Mouse (Mus musculus): ENCODE measurements around the gene Calm3.
A peak's percentile ranks its signal among the peaks of the same experiment; 100 is the strongest.
"Not testable (repeated sequence)": the region's sequence is repeated elsewhere in the genome, so short reads cannot be mapped to it uniquely, and the experiment has no call there.

The Calm3 gene

DNA sequence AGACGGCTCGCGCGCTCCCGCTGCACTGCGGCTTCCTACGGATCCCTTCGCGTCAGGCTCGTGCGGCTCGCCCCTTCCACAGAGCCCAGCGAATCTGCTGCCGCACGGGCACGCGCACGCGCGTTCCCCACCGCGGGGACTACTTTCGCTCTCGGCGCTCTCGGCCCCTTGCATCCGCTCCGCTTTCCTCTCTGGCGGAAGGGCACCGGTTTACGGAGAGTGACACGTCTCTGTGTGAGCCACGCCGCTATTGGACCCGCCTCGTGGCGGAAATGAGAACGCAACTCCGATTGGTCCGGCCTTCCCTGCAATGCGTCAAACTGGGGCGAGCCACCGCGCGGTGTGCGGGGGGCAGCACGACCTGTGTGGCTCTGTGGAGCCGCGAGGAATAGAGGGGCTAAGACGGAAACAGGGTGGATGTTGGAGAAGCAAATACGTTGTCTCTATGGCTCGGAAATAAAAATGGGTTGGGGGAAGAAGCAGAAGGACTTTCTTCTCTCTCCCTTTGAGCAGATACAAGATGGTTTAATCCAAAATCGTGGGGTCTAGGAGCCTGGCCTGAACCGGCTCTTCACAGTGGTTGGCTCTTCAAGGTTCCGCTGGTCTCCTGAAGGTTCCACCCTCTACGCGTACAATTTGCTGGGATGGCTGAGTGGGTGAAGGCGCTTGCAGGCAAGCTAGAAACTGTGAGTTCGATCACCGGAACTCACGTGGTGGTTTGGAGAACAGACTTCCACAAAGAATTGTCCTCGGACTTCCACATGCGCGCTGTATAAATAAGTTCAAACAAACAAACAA, at the start of gene Calm3:
Calm3 (minus strand) TSS at position 78 of the 798 bp plus-strand sequence.
- DNase-seq (ENCODE audit: low spot score): peak; percentile 100

DNA sequence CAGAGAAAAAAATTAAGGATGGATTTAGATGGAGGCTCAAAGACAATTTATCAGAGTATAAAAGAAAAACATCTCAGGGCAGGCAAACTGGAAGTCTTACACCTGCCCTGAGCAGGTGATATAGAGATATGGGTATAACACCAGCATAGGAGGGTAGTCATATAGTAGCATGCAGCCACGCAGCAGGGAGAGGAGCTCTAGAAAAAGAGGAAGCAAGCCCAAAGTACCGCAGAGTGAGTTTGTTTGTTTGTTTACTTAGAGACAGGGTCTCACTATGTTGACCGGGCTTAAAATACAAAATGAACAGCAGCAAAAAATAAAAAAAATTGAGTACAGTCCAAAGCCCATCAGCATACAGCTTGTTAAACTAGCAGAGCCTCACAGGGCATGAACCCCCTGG, 47.2 kb upstream of the Calm3 start:
- no peak for DNase-seq (ENCODE audit: low spot score)

DNA sequence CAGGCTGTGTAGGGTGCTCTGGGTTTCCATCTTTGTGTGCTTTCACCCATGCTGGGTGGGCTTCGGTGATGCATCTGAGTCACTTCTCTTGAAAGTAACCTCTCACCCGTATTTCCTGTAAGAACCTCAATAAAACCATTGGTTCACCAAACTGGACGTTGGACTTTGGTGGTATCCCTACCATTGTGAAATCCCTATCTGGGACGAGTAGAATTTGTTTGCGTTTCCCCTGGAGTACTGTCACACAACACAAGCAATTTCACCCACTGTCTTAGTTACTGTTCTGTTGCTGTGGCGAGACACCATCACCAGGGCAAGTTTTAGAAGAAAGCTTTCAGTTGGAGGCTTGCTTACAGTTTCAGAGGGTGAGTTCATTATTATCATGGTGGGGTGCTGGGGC, 44.5 kb upstream of the Calm3 start:
- DNase-seq (ENCODE audit: low spot score): no peak

DNA sequence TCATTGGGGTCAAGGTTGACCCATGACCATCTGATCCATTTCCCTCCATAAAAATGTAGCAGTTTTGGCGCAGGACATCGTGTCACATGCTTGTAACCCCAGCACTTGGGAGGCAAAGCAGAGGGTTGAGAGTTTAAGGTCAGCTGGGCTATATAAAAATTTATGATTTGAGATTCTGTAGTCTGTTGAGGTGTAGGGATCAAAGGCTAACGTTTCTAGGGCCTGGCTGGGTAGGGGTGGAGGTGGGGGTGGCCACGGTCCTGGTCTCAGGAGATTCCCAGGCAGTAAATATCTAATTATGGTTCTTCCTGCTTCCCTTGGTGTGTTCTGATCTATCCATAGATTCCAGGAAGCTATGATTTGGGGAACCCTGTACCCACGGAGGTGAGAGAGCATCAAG, 37.8 kb upstream of the Calm3 start:
- no peak for DNase-seq (ENCODE audit: low spot score)

DNA sequence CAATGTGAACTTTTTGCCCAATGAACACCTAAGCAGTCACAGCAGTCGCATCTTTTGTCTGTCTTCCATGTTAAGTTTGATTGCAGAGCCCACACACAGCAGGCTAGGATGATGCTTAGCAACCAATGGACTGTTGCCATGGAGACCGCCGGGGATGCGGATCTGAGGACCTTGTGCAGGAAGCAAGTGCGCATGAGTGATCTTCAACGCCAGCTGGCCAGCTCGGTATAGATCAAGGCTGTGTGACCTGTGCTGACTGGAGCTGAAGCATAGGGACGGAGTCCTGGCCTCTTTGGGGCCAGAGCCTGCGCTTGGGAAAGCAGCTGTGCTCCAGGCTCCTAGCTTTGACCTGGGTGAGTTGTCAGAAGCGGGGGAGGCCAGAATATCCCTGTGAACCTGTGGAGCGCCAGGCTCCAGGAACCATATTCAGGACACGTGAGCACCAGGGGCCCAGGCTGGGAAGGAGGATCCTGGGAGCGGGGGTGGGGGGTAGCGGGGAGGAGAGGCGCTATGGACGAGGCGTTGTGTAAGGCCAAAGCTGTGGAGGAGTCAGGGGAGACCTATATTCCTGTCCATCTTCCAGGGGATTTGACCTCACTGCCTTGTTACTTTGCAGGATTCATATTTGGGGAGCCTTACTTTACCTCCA, 35.7 kb upstream of the Calm3 start, which contains the start of gene Pnmal1:
Pnmal1 (plus strand) TSS at position 141 of the 649 bp plus-strand sequence.
- DNase-seq (ENCODE audit: low spot score): peak; percentile 95

DNA sequence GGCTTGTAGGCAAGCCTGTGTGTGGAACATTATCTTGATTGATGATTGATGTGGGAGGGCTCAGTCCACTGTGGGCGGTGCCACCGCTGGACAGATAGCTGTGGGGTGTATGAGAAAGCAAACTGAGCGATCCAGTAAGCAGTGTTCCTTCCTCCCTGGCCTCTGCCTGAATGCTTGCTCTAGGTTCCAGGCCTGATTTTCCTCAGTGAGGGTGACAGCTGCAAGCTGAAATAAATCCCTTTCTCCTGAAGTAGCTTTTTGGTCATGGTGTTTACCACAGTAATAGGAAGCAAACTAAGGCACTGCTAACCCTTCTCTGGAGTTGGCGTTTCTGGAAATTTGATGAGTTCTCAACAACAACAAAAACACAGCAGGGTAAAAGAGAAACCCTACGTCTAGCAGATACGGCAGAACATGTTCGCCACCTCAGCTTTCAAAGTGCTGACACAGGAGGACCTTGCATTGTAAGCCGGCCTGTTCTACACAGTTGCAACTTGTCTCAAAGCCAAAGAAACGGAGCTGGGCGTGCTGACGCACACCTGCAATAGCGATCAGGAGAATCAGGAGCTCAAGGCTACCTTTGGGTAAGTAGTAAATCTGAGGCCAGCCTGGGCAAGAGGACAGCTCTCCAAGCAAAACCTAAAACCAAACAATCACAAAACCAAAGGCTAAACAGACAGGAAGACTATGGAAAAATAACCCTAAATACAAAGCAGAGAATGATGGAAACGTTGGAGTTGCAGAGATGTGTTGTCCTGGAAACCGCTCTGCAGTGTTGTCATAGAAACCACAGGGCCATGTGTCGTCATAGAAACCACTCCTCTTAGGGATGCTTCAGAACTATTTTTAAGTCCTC, 32.7 kb upstream of the Calm3 start:
- DNase-seq (ENCODE audit: low spot score): peak; percentile 62

DNA sequence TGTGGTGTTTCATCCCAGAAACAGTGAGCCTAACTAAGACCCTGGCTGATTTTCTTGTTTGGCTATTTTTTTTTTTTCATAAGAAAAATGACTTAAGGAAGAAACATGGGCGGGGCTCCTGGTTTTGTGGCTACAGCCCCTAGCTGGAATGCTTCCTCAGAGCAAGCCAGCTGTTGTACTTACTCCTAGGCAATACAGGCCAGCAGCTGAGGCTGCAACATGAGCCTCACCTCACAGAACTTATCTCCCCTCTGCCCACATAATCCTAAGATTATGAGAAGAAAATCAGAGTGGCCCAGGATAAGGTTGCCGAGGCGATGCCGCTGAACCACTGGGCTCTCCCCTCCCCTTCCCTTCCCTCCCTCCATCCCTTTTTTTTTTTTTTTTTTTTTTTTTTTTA, 31.8 kb upstream of the Calm3 start:
- no peak for DNase-seq (ENCODE audit: low spot score)

DNA sequence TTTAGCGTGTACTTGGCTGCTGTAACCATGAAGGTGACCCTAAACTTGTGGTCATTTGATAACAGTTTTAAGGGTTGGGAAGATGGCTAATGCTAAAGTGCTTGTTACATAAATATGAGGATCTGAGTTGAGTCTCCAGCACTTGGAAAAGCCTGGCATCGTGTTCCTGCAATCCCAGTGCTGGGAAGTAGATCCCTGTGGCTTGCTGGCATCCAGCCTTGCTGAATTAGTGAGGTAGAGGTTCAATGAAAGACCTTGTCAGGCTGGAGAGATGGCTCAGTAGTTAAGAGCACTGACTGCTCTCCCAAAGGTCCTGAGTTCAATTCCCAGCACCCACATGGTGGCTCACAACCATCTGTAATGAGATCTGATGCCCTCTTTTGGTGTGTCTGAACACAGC, 29.9 kb upstream of the Calm3 start:
- not testable (repeated sequence) for DNase-seq (ENCODE audit: low spot score)

DNA sequence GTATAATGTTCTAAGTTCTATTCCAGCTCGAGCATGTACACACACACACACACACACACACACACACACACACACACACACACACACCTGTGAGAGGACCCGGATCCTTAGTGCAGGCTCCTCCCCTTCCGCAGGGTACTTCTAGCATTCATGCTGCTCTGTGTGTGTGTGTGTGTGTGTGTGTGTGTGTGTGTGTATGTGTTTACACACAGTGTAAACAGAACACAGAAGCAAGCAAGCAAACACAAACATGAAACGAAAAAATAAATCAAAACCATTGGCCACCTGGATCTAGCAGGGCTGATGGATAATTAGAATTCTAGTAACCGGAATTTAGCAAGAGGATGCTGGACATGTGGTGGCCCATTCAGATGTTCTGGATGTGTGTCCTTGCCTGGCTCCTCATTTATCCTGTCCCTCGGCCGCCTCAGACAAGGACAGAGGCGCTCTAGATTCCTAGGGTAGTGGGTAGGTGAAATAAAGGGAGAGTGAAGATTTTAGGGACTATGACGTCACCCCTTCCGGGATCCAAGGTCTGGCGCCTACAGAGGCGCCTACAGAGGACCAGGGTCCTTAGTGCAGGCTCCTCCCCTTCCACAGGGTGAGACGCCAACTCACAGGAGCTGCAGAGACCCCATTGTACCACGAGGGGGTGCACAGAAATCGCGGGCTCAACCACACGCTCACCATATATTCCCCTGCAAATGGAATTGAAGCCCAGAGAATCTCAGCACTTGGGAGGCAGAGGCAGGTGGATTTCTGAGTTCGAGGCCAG, 27.1 kb upstream of the Calm3 start:
- DNase-seq (ENCODE audit: low spot score): peak; percentile 92

DNA sequence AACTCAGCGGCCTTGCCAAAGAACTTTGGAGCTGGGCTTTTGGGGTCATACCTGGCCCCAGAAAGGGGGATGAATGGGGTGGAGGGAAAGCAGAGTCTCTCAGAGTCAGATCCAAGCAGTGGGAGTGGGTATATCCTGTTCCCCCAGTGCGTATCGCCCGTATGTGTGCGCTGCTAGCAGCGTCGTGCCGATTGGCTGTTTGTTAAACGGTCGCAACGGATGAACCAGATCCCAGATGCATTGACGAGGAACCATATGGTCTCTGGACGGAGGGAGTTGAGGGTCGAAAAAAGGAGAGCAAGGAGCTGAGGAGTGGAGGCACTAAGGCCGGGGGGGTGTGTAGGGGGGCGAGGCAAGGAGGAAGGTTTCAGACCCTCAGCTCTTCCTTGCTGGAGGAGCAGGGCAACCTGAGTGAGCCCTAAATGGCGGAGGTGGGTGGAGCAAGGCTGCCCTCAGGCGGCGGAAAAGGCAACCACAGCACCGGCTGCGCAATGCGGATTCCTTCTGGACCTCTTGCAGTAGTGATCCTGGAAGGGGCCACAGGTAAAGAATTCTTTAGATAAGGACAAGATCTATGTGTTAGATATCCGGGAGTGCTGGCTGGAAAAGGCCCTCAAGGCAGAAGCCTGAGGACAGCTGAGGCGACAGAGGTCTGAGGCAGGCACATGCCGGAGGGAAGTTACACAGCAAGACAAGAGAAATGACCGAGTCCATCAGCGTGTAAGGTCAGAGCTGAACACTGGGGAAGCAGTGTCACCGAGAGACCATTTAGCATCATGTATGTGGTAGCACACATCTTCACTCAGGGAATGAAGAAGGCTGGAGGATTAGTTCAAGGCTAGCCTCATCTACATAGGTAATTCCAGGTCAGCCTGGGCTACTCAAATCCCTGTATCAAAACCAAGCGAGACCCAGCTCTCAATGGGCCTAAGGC, 26.3 kb upstream of the Calm3 start:
- DNase-seq (ENCODE audit: low spot score): peak; percentile 88

DNA sequence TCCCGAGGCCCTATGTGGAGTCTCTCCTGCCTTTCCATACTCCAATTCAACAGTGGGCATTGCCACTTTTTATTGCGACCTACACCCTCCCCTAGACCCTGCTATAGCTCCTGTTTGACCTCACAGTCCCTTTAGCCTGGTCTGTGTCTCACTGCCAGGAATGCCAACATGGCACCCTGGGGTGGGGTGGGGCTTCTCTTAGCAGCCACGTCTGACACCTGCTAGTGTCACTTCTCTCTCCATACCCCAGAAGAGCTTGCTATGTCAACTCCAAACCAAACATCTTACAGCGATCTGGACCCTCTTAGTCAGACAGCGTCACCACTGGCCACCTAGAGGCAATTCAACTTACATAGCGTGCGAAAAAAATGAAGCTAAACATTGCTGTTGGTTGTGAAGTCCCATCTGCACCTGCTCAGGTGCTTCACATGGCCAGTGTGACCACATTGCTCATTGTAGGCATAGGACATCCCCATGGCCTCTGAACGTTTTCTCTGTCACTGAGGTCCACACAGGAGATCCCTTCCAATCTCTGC, 25.1 kb upstream of the Calm3 start:
- DNase-seq (ENCODE audit: low spot score): no peak

DNA sequence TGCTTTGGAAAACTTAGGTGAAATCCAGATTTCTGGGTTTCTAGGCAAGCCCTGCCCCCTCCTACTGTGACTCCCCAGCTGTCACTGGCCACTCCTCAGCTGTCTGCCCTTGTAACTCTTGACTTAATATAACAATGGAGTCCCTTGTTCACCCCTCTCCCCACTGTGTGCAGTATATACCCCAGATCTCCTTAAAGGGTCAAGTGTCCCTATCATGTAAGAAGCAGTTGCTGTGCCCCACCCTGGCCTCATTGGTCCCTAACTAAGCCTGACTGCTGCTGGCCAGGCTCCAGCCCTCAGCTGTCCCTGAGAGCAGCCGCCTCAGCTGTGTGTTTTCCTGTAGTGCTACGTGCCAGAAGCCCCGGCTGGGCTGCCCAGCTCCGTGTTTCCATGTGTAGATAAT, 24.0 kb upstream of the Calm3 start:
- DNase-seq (ENCODE audit: low spot score): no peak

DNA sequence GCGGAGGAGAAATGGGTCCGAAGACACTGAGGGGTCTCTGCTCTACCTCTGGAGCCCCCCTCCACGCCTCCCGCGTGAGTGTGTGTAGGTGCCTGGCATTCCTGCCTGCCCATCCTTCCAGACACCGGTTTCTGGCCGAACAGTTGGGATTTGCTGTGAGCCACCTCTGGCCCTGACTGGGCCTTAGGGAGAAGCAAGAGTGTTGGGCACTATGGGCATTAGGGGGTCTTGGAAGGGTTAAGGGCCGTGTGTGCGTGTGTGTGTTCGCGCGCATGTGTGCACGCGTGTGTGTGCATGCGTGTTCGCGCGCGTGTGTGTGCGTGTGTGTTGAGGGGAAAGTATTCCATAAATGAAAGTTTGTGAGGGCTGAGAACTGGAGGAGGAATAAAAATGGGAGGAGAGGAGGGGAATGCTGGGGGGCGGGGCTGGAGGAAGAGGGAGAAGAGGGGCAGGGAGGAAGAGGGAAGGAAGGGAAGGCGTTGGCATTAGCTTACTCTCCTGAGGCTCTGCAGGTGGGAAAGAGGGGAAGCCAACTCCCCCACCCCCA, 23.5 kb upstream of the Calm3 start:
- no peak for DNase-seq (ENCODE audit: low spot score)

DNA sequence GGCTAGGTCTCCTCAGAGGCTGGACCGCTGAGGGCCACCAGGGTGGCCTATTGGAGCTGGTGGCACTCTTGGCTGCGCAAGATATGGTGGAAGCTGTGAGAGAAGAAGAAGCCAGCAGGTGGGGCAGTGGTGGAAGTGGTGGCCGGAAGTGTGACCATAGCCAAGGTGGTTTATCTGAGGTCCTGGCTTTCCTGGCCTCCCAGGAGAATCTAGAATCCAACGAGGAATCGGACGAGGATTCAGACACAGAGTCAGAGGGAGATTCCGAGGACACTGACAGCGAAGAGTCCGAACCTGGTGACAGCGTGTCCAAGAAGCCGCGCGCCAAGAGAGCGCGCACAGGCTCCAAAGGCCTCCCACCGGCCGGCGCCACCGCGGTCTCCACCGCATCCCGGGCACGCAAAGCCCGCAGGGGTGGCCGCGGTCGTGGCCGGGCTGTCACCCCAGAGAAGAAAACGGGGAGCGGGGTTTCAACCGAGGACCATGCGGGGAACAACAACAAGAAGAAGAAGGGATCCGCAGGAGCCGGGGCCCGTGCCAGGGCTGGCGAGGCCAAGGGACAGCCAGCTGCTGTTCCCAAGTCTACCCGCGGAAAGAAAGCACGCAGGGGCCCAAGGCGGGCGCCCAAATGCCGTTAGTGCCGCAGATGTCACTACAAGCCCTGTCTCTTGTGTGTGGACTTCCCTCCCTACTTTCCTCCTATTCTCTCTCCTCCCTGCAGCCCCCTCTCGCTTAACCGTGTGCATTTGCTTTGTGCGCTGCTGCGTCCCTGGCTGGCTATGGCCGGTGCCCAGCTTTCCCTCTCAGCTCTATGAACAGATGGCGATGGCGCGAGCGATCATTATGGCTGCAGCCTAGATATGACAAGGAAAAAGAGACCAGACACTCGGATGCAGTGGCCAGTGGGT, 22.8 kb upstream of the Calm3 start:
- no peak for DNase-seq (ENCODE audit: low spot score)

DNA sequence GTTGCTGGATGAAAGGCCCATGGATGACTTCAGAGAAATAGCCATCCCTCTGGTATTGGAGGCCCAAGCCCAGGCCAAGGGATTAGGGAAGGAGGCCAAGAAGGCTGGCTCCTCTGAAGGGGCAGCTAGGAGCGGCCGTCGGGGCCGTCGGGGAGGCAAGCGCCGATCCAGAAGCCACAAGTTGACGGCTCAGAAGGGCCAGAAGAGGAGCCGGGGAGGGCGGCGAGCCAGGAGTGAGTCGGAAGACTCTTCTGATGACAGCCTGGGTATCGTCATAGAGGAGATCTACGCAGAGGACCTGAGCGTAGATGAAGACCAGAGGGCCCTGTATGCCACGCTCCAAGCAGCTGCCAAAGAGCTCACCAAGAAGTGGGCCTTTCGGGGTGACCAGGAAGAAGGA, 21.5 kb upstream of the Calm3 start:
- no peak for DNase-seq (ENCODE audit: low spot score)

DNA sequence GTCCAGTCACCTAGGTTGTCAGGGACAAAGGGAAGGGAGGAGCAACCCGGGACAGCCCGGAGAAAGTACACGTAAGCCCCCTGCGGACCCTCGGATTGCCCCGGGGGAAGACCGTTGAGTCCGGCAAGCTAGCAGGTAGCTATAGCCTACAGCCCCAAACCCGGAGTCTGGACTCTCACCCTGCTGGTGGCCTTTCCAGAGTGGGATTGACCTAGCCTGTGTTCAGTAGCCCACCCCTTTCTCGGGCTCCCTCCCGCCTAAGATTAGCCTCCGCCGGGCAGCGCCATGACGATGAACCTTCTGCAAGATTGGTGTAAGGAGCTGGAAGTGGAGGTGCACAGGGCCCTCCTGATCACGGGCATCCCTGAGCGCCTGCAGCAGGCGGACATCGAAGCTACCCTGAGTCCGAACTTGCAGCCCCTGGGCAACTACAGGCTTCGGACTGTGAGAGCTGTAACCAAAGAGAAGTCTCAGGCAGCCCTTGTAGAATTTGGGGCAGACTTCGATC, 20.9 kb upstream of the Calm3 start:
- no peak for DNase-seq (ENCODE audit: low spot score)

DNA sequence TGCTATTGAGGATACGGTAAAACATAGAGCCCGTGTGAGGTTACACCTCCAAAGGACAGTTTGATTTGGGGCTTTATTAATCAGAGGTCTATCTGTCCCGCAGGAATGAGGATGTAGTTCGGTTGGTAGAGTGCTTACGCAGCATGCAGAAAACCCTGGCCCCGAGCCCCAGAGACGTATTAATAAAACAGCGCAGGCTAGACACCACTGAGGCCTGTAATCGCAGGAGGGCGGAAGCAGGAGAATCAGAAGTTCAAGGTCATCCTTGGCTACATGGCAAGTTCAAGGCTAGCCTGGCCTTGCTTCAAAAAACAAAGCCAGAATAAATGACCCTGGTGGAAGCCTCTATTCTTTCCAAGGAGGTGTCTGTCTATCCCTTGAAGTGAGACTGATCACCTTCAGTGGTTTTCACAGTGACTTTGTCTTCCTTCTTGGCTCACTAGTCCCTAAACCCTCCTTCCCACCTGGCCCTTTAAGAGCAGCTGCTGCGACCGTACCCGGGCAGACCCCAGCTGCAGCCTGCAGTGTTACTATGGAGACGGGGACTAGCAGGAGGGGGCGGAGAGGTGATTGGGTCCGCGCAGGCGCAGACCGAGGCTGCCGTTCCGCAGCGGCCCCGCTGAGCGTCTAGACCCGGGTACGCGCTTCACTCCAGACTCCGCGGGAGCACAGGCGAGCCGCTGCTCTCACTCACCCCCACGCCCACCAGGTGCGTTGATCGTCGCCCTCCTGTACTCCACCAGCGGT, 20.3 kb upstream of the Calm3 start, which contains the start of gene Pnmal2:
Pnmal2 (plus strand) TSS at position 622 of the 747 bp plus-strand sequence.
- DNase-seq (ENCODE audit: low spot score): peak; percentile 93

DNA sequence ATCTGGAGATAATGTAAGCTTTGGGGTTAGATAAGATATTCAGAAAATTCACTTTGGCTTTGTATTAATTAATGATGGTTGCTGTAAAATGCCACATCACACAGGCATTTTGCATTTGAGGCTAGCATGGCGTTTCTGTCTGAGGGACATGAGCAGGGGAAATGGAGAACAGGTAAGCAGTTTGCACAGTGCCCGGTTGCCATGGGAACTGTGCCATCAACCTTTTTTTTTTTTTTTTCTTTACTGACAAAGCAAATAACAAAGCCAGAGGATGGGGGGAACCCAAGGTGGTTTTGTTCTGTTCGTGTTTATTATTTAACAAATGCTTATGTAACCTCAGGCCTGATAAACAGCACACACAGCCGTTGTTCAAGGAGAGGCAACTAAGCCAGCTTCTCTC, 18.9 kb upstream of the Calm3 start:
- no peak for DNase-seq (ENCODE audit: low spot score)
